Mouse (Mus musculus) forebrain, embryonic 11.5 days (tissue): ENCODE data around the gene Grk6. TPM values are rescaled to one million over a fixed set of nuclear protein-coding genes. Genes with fewer than 3 reads are reported as not detected.
A peak's percentile ranks its signal among the peaks of the same experiment; 100 is the strongest.

Source experiments
- ATAC-seq: fragments of 200-750 bp; cut with Nextera tagmentation; replicated peaks from 2 replicates; pipeline ENCODE4 v1.8.0; 2017; ENCODE audit warnings: moderate TSS enrichment; ENCODE audit not compliant: low FRiP score
- DNase-seq: peaks from one replicate; pipeline ENCODE4 v3.0.0-alpha.2; 2017; ENCODE audit warnings: low spot score
- H3K27ac ChIP-seq: fragments of 300-500 bp; sonication (generic); 2 replicates; pipeline ENCODE4 v1.5.1; 2014; ENCODE audit warnings: low read depth, low read length
- H3K27me3 ChIP-seq: fragments of 300-500 bp; sonication (generic); 2 replicates; pipeline ENCODE4 v1.6.1; 2014; ENCODE audit warnings: mild to moderate bottlenecking, low read length, mixed read lengths; ENCODE audit not compliant: control insufficient read depth, insufficient read depth
- H3K36me3 ChIP-seq: fragments of 300-500 bp; sonication (generic); 2 replicates; pipeline ENCODE4 v1.6.1; 2014; ENCODE audit warnings: mild to moderate bottlenecking, low read length, moderate library complexity, mixed read lengths; ENCODE audit not compliant: control insufficient read depth, insufficient read depth
- H3K4me1 ChIP-seq: fragments of 300-500 bp; sonication (generic); replicated peaks from 2 replicates; pipeline ENCODE4 v1.6.1; 2014; ENCODE audit warnings: low read length, mixed read lengths; ENCODE audit not compliant: control insufficient read depth, insufficient read depth
- H3K4me2 ChIP-seq: fragments of 300-500 bp; sonication (generic); 2 replicates; pipeline ENCODE4 v1.6.1; 2014; ENCODE audit warnings: low read depth, mild to moderate bottlenecking, low read length, moderate library complexity, mixed read lengths; ENCODE audit not compliant: severe bottlenecking
- H3K4me3 ChIP-seq: fragments of 300-500 bp; sonication (generic); 2 replicates; pipeline ENCODE4 v1.5.1; 2014; ENCODE audit warnings: low read depth, low read length
- H3K9ac ChIP-seq: fragments of 300-500 bp; sonication (generic); 2 replicates; pipeline ENCODE4 v1.6.1; 2014; ENCODE audit warnings: low read length
- H3K9me3 ChIP-seq: fragments of 300-500 bp; sonication (generic); 2 replicates; pipeline ENCODE4 v1.6.1; 2016; ENCODE audit warnings: low read length, mixed read lengths; ENCODE audit not compliant: control insufficient read depth
- WGBS: fragments of 180-500 bp; shearing (Covaris S2); extraction: QIAGEN DNeasy Blood & Tissue Kit; methylation state at CpG from one replicate; pipeline ENCODE4 v1.1.7; 2014; 5-methylcytosine and 5-hydroxymethylcytosine counted together
- polyA plus RNA-seq: library from polyadenylated mRNA; unstranded; fragments of >200 nt; fragmentation: Nextera tagmentation; extraction: Ambion mirVana; gene quantifications from 2 replicates; pipeline ENCODE4 v1.2.1, GENCODE M21; 2014

Grk6 gene
- polyA plus RNA-seq, 1 experiment from 2014 or later, result 69.5 TPM

- peaks cover 57% of the 10 kb centered on the region for H3K4me1 ChIP-seq
- DNase-seq, result peak; percentile 68
- 16% methylated on average over 18 of the region's 18 CpGs for WGBS
- peak overlapping the region; percentile 49 for H3K4me3 ChIP-seq
- H3K4me2 ChIP-seq, result peak overlapping the region; percentile 100
- no peaks in the 10 kb centered on the region for H3K27me3 ChIP-seq
- ATAC-seq, result no peak
- H3K9ac ChIP-seq, result peak overlapping the region; percentile 77
- peaks cover 8% of the 10 kb centered on the region; the same call in 1 of the 2 replicates for H3K36me3 ChIP-seq
- H3K9me3 ChIP-seq, result no peaks in the 10 kb centered on the region
- H3K27ac ChIP-seq, result peak overlapping the region; percentile 66
These were observed 28.4 kb downstream of the Grk6 start for GRCm38 (mm10) chr13:55473076-55473831.

GRCm38 (mm10) chr13:55473961-55474360, 29.1 kb downstream of the Grk6 start:
- Histone ChIP-seq H3K4me2 (0 out of 2 replicates have a peak overlapping the region, but pooled peaks have one; percentile 8), H3K36me3 (peaks cover 8% of the 10 kb centered on the region; the same call in 1 of the 2 replicates), H3K9me3 (no peaks in the 10 kb centered on the region), H3K27me3 (no peaks in the 10 kb centered on the region), H3K27ac (0 out of 2 replicates have a peak overlapping the region, but pooled peaks have one; percentile 6), H3K4me3 (no peak overlapping the region), H3K9ac (no peak overlapping the region; the same call in 1 of the 2 replicates), H3K4me1 (peaks cover 53% of the 10 kb centered on the region)
- WGBS, result 73% methylated on average over 11 of the region's 11 CpGs
- DNase-seq (peak; percentile 70), ATAC-seq (no peak)

GRCm38 (mm10) chr13:55474621-55475069, 29.8 kb downstream of the Grk6 start:
- ATAC-seq (peak; percentile 34), DNase-seq (peak; percentile 83)
- Histone ChIP-seq H3K4me1 (peaks cover 49% of the 10 kb centered on the region), H3K36me3 (peaks cover 11% of the 10 kb centered on the region), H3K4me2 (no peak overlapping the region), H3K9ac (no peak overlapping the region), H3K4me3 (no peak overlapping the region), H3K9me3 (no peaks in the 10 kb centered on the region), H3K27ac (0 out of 2 replicates have a peak overlapping the region, but pooled peaks have one; percentile 48), H3K27me3 (no peaks in the 10 kb centered on the region)
- 25% methylated on average over 5 of the region's 5 CpGs for WGBS

GRCm38 (mm10) chr13:55475750-55476149, 30.9 kb downstream of the Grk6 start:
- no peaks in the 10 kb centered on the region for H3K27me3 ChIP-seq
- H3K9me3 ChIP-seq, result no peaks in the 10 kb centered on the region
- H3K27ac ChIP-seq, result no peak overlapping the region
- peaks cover 41% of the 10 kb centered on the region for H3K4me1 ChIP-seq
- ATAC-seq (no peak), DNase-seq (no peak)
- no peak overlapping the region for H3K9ac ChIP-seq
- H3K36me3 ChIP-seq, result peaks cover 22% of the 10 kb centered on the region
- H3K4me2 ChIP-seq, result no peak overlapping the region
- 88% methylated on average over 5 of the region's 5 CpGs for WGBS
- H3K4me3 ChIP-seq, result no peak overlapping the region

- Histone ChIP-seq H3K27ac (no peak overlapping the region), H3K9ac (no peak overlapping the region), H3K27me3 (no peaks in the 10 kb centered on the region), H3K36me3 (peaks cover 26% of the 10 kb centered on the region), H3K9me3 (no peaks in the 10 kb centered on the region), H3K4me1 (peaks cover 36% of the 10 kb centered on the region), H3K4me3 (no peak overlapping the region), H3K4me2 (no peak overlapping the region)
- DNase-seq (peak; percentile 55), ATAC-seq (no peak)
- WGBS, result 95% methylated on average over 8 of the region's 8 CpGs
These were observed 31.4 kb downstream of the Grk6 start for GRCm38 (mm10) chr13:55476256-55476655.

- 71% methylated on average over 16 of the region's 16 CpGs for WGBS
- no peak overlapping the region for H3K4me2 ChIP-seq
- H3K4me3 ChIP-seq, result no peak overlapping the region
- peaks cover 35% of the 10 kb centered on the region for H3K36me3 ChIP-seq
- H3K9me3 ChIP-seq, result no peaks in the 10 kb centered on the region
- no peak overlapping the region for H3K27ac ChIP-seq
- H3K4me1 ChIP-seq, result peaks cover 33% of the 10 kb centered on the region
- no peak overlapping the region for H3K9ac ChIP-seq
- H3K27me3 ChIP-seq, result no peaks in the 10 kb centered on the region
- ATAC-seq (no peak), DNase-seq (peak; percentile 54)
These were observed 32.6 kb downstream of the Grk6 start for GRCm38 (mm10) chr13:55477492-55477891.

GRCm38 (mm10) chr13:55478036-55478435, 33.2 kb downstream of the Grk6 start:
- Histone ChIP-seq H3K36me3 (peaks cover 36% of the 10 kb centered on the region), H3K27ac (no peak overlapping the region), H3K4me1 (peaks cover 29% of the 10 kb centered on the region), H3K4me3 (no peak overlapping the region), H3K4me2 (no peak overlapping the region), H3K27me3 (no peaks in the 10 kb centered on the region), H3K9ac (no peak overlapping the region), H3K9me3 (no peaks in the 10 kb centered on the region)
- peak; percentile 78 for DNase-seq
- no peak for ATAC-seq
- 54% methylated on average over 5 of the region's 5 CpGs for WGBS

- no peak overlapping the region for H3K4me3 ChIP-seq
- no peak for ATAC-seq
- H3K9me3 ChIP-seq, result no peaks in the 10 kb centered on the region
- no peak overlapping the region for H3K4me2 ChIP-seq
- no peak for DNase-seq
- H3K27ac ChIP-seq, result no peak overlapping the region
- 91% methylated on average over 7 of the region's 7 CpGs for WGBS
- H3K27me3 ChIP-seq, result no peaks in the 10 kb centered on the region
- H3K36me3 ChIP-seq, result peaks cover 36% of the 10 kb centered on the region
- H3K9ac ChIP-seq, result no peak overlapping the region
- H3K4me1 ChIP-seq, result peaks cover 25% of the 10 kb centered on the region
These were observed 34.1 kb downstream of the Grk6 start for GRCm38 (mm10) chr13:55479008-55479407.

GRCm38 (mm10) chr13:55479929-55480328, 35.1 kb downstream of the Grk6 start:
- no peak overlapping the region for H3K9ac ChIP-seq

More at GRCm38 (mm10) chr13:55479929-55480328, 35.1 kb downstream of the Grk6 start:
- Histone ChIP-seq H3K4me1 (peaks cover 23% of the 10 kb centered on the region), H3K27me3 (no peaks in the 10 kb centered on the region), H3K4me3 (no peak overlapping the region), H3K9me3 (no peaks in the 10 kb centered on the region), H3K27ac (no peak overlapping the region), H3K36me3 (peaks cover 36% of the 10 kb centered on the region), H3K4me2 (no peak overlapping the region)
- ATAC-seq (no peak), DNase-seq (no peak)
